Mouse (Mus musculus): Measurements from ENCODE around the gene Nfx1. TPM values are rescaled to one million over a fixed set of nuclear protein-coding genes. Genes with fewer than 3 reads are reported as not detected.

Nfx1 gene
- total and polyA plus RNA-seq, 2 experiments from 2014 or later, result 27.2 to 32.5 TPM

GRCm38 (mm10) chr4:41037942-41038341 is 67.2 kb downstream of the Nfx1 start:
- Histone ChIP-seq H3K9me3 (replicated peaks; ENCODE audit: control insufficient read depth, low read length) (no peaks in the 10 kb centered on the region), H3K27me3 (ENCODE audit: control insufficient read depth, insufficient read depth, low read length) (no peaks in the 10 kb centered on the region), H3K36me3 (replicated peaks; ENCODE audit: control insufficient read depth, insufficient read depth, low read length) (no peaks in the 10 kb centered on the region), H3K4me1 (ENCODE audit: control insufficient read depth, insufficient read depth) (0 out of 2 replicates have a peak, but pooled peaks cover 5% of the 10 kb centered on the region), H3K4me3 (ENCODE audit: low read depth, low read length) (no peak overlapping the region), H3K4me2 (ENCODE audit: low read depth, low read length) (no peak overlapping the region), H3K27ac (ENCODE audit: low read depth) (no peak overlapping the region), H3K9ac (replicated peaks; ENCODE audit: low read depth, low read length) (no peak overlapping the region)
- DNase-seq (ENCODE audit: low spot score) (no peak), ATAC-seq (ENCODE audit: insufficient read depth, low read depth) (no peak)
- WGBS, result 25% methylated on average over 3 of the region's 3 CpGs
- TF ChIP-seq EP300 (IDR thresholded peaks at IDR 0.05; ENCODE audit: low read depth), result no peak
- TF ChIP-seq CTCF (IDR thresholded peaks at IDR 0.05; ENCODE audit: low read depth), result no peak

- no peak overlapping the region for H3K4me3 ChIP-seq (ENCODE audit: low read depth, low read length)
- H3K36me3 ChIP-seq (replicated peaks; ENCODE audit: control insufficient read depth, insufficient read depth, low read length), result no peaks in the 10 kb centered on the region
- H3K4me1 ChIP-seq (ENCODE audit: control insufficient read depth, insufficient read depth), result 0 out of 2 replicates have a peak, but pooled peaks cover 5% of the 10 kb centered on the region
- H3K27ac ChIP-seq (ENCODE audit: low read depth), result peak overlapping the region; percentile 67
- H3K4me2 ChIP-seq (ENCODE audit: low read depth, low read length), result no peak overlapping the region
- WGBS, result 39% methylated on average over 7 of the region's 7 CpGs
- H3K9ac ChIP-seq (replicated peaks; ENCODE audit: low read depth, low read length), result no peak overlapping the region
- peak; percentile 75 for TF ChIP-seq EP300 (IDR thresholded peaks at IDR 0.05; ENCODE audit: low read depth)
- TF ChIP-seq CTCF (IDR thresholded peaks at IDR 0.05; ENCODE audit: low read depth), result no peak
- ATAC-seq (ENCODE audit: insufficient read depth, low read depth) (peak; percentile 74), DNase-seq (ENCODE audit: low spot score) (peak; percentile 54)
- H3K9me3 ChIP-seq (replicated peaks; ENCODE audit: control insufficient read depth, low read length), result no peaks in the 10 kb centered on the region
- no peaks in the 10 kb centered on the region for H3K27me3 ChIP-seq (ENCODE audit: control insufficient read depth, insufficient read depth, low read length)
These were observed 70.3 kb downstream of the Nfx1 start for GRCm38 (mm10) chr4:41040983-41041382.

GRCm38 (mm10) chr4:41042880-41043279 is 72.2 kb downstream of the Nfx1 start:
- DNase-seq (ENCODE audit: low spot score) (no peak), ATAC-seq (ENCODE audit: insufficient read depth, low read depth) (no peak)
- WGBS, result 83% methylated on average over 12 of the region's 12 CpGs
- TF ChIP-seq CTCF (IDR thresholded peaks at IDR 0.05; ENCODE audit: low read depth), result no peak
- TF ChIP-seq EP300 (IDR thresholded peaks at IDR 0.05; ENCODE audit: low read depth), result no peak
- Histone ChIP-seq H3K27ac (ENCODE audit: low read depth) (no peak overlapping the region), H3K9me3 (replicated peaks; ENCODE audit: control insufficient read depth, low read length) (no peaks in the 10 kb centered on the region), H3K4me2 (ENCODE audit: low read depth, low read length) (no peak overlapping the region), H3K9ac (replicated peaks; ENCODE audit: low read depth, low read length) (no peak overlapping the region), H3K4me1 (ENCODE audit: control insufficient read depth, insufficient read depth) (0 out of 2 replicates have a peak, but pooled peaks cover 7% of the 10 kb centered on the region), H3K27me3 (ENCODE audit: control insufficient read depth, insufficient read depth, low read length) (no peaks in the 10 kb centered on the region), H3K36me3 (replicated peaks; ENCODE audit: control insufficient read depth, insufficient read depth, low read length) (no peaks in the 10 kb centered on the region), H3K4me3 (ENCODE audit: low read depth, low read length) (no peak overlapping the region)

GRCm38 (mm10) chr4:41043961-41044360 is 73.3 kb downstream of the Nfx1 start:
- ATAC-seq (ENCODE audit: insufficient read depth, low read depth), result no peak
- Histone ChIP-seq H3K4me2 (ENCODE audit: low read depth, low read length) (no peak overlapping the region), H3K27me3 (ENCODE audit: control insufficient read depth, insufficient read depth, low read length) (no peaks in the 10 kb centered on the region), H3K36me3 (replicated peaks; ENCODE audit: control insufficient read depth, insufficient read depth, low read length) (no peaks in the 10 kb centered on the region), H3K4me1 (ENCODE audit: control insufficient read depth, insufficient read depth) (0 out of 2 replicates have a peak, but pooled peaks cover 15% of the 10 kb centered on the region), H3K9me3 (replicated peaks; ENCODE audit: control insufficient read depth, low read length) (no peaks in the 10 kb centered on the region), H3K4me3 (ENCODE audit: low read depth, low read length) (no peak overlapping the region), H3K27ac (ENCODE audit: low read depth) (no peak overlapping the region; the same call in 1 of the 2 replicates), H3K9ac (replicated peaks; ENCODE audit: low read depth, low read length) (no peak overlapping the region)
- TF ChIP-seq EP300 (IDR thresholded peaks at IDR 0.05; ENCODE audit: low read depth) (no peak), CTCF (IDR thresholded peaks at IDR 0.05; ENCODE audit: low read depth) (no peak)
- 71% methylated on average over 5 of the region's 5 CpGs for WGBS
- DNase-seq (ENCODE audit: low spot score), result no peak

GRCm38 (mm10) chr4:41045288-41045687 is 74.6 kb downstream of the Nfx1 start:
- 85% methylated on average over 3 of the region's 3 CpGs for WGBS
- no peak overlapping the region for H3K4me2 ChIP-seq (ENCODE audit: low read depth, low read length)
- H3K4me3 ChIP-seq (ENCODE audit: low read depth, low read length), result no peak overlapping the region
- H3K27ac ChIP-seq (ENCODE audit: low read depth), result no peak overlapping the region
- H3K9ac ChIP-seq (replicated peaks; ENCODE audit: low read depth, low read length), result no peak overlapping the region
- no peak for TF ChIP-seq EP300 (IDR thresholded peaks at IDR 0.05; ENCODE audit: low read depth)
- H3K4me1 ChIP-seq (ENCODE audit: control insufficient read depth, insufficient read depth), result 0 out of 2 replicates have a peak, but pooled peaks cover 16% of the 10 kb centered on the region
- DNase-seq (ENCODE audit: low spot score) (no peak), ATAC-seq (ENCODE audit: insufficient read depth, low read depth) (no peak)
- no peaks in the 10 kb centered on the region for H3K36me3 ChIP-seq (replicated peaks; ENCODE audit: control insufficient read depth, insufficient read depth, low read length)
- no peaks in the 10 kb centered on the region for H3K9me3 ChIP-seq (replicated peaks; ENCODE audit: control insufficient read depth, low read length)
- no peaks in the 10 kb centered on the region for H3K27me3 ChIP-seq (ENCODE audit: control insufficient read depth, insufficient read depth, low read length)

GRCm38 (mm10) chr4:41046254-41046795 is 75.6 kb downstream of the Nfx1 start:
- no peaks in the 10 kb centered on the region for H3K27me3 ChIP-seq (ENCODE audit: control insufficient read depth, insufficient read depth, low read length)
- peak overlapping the region; percentile 18; the same call in 1 of the 2 replicates for H3K4me2 ChIP-seq (ENCODE audit: low read depth, low read length)
- DNase-seq (ENCODE audit: low spot score), result no peak
- H3K4me1 ChIP-seq (ENCODE audit: control insufficient read depth, insufficient read depth), result peaks cover 14% of the 10 kb centered on the region; the same call in 1 of the 2 replicates
- no peak overlapping the region for H3K9ac ChIP-seq (replicated peaks; ENCODE audit: low read depth, low read length)
- WGBS, result 78% methylated on average over 13 of the region's 13 CpGs
- no peak overlapping the region for H3K27ac ChIP-seq (ENCODE audit: low read depth)
- no peaks in the 10 kb centered on the region for H3K36me3 ChIP-seq (replicated peaks; ENCODE audit: control insufficient read depth, insufficient read depth, low read length)
- TF ChIP-seq CTCF (IDR thresholded peaks at IDR 0.05; ENCODE audit: low read depth), result no peak
- TF ChIP-seq EP300 (IDR thresholded peaks at IDR 0.05; ENCODE audit: low read depth), result no peak
- H3K4me3 ChIP-seq (ENCODE audit: low read depth, low read length), result no peak overlapping the region
- no peak for ATAC-seq (ENCODE audit: insufficient read depth, low read depth)
- H3K9me3 ChIP-seq (replicated peaks; ENCODE audit: control insufficient read depth, low read length), result no peaks in the 10 kb centered on the region
